Mouse (Mus musculus): Measurements from ENCODE around the gene Fndc11.

GRCm38 (mm10) chr2:181174646-181175045 is 45.2 kb upstream of the Fndc11 start:
- no peak for TF ChIP-seq CTCF (IDR thresholded peaks at IDR 0.05; ENCODE audit: extremely low read depth, insufficient read depth, low read length)
- no peak for TF ChIP-seq POLR2A (IDR thresholded peaks at IDR 0.05; ENCODE audit: extremely low read depth, insufficient read depth, low read length)
